Mouse (Mus musculus) stomach, postnatal 0 days (tissue): ENCODE results near the gene Tyw3. TPM values are rescaled to one million over a fixed set of nuclear protein-coding genes. Genes with fewer than 3 reads are reported as not detected.
A peak's percentile ranks its signal among the peaks of the same experiment; 100 is the strongest.

Experiments used
- ATAC-seq: fragments of 200-750 bp; cut with Nextera tagmentation; 2 replicates; pipeline ENCODE4 v1.8.0; 2017; ENCODE audit not compliant: low FRiP score, low TSS enrichment
- DNase-seq: peaks from one replicate; pipeline ENCODE4 v3.0.0-alpha.2; 2016; ENCODE audit warnings: low spot score
- H3K27ac ChIP-seq: fragments of 300-500 bp; sonication (generic); replicated peaks from 2 replicates; pipeline ENCODE4 v1.5.1; 2014; ENCODE audit warnings: mild to moderate bottlenecking, control low read depth
- H3K27me3 ChIP-seq: fragments of 300-500 bp; sonication (generic); 2 replicates; pipeline ENCODE4 v1.6.1; 2014; ENCODE audit warnings: low read length; ENCODE audit not compliant: control insufficient read depth, insufficient read depth
- H3K36me3 ChIP-seq: fragments of 300-500 bp; sonication (generic); 2 replicates; pipeline ENCODE4 v1.6.1; 2014; ENCODE audit warnings: low read length, mixed read lengths; ENCODE audit not compliant: control insufficient read depth, insufficient read depth
- H3K4me1 ChIP-seq: fragments of 300-500 bp; sonication (generic); replicated peaks from 2 replicates; pipeline ENCODE4 v1.6.1; 2014; ENCODE audit warnings: antibody characterized with exemption; ENCODE audit not compliant: control insufficient read depth, insufficient read depth
- H3K4me2 ChIP-seq: fragments of 300-500 bp; sonication (generic); replicated peaks from 2 replicates; pipeline ENCODE4 v1.6.1; 2014; ENCODE audit warnings: low read depth, mild to moderate bottlenecking, control low read depth, moderate library complexity
- H3K4me3 ChIP-seq: fragments of 300-500 bp; sonication (generic); 2 replicates; pipeline ENCODE4 v1.5.1; 2014; ENCODE audit warnings: low read depth, low read length, control low read depth
- H3K9ac ChIP-seq: fragments of 300-500 bp; sonication (generic); 2 replicates; pipeline ENCODE4 v1.6.1; 2014; ENCODE audit warnings: mild to moderate bottlenecking, low read length, control low read depth, mixed read lengths
- H3K9me3 ChIP-seq: fragments of 300-500 bp; sonication (generic); 2 replicates; pipeline ENCODE4 v1.6.1; 2016; ENCODE audit warnings: low read length; ENCODE audit not compliant: control insufficient read depth
- CTCF ChIP-seq: IDR thresholded peaks from 2 replicates; pipeline ENCODE4 v1.5.1; 2016; ENCODE audit warnings: antibody characterized with exemption, low read depth, mild to moderate bottlenecking, moderate library complexity
- EP300 ChIP-seq: optimal IDR thresholded peaks from 2 replicates; pipeline ENCODE3; 2016; ENCODE audit warnings: antibody characterized with exemption
- WGBS: fragments of 180-500 bp; shearing (Covaris S2); extraction: QIAGEN DNeasy Blood & Tissue Kit; methylation state at CpG from one replicate; pipeline ENCODE4 v1.1.7; 2014; 5-methylcytosine and 5-hydroxymethylcytosine counted together
- polyA plus RNA-seq: library from polyadenylated mRNA; unstranded; fragments of >200 nt; fragmentation: Nextera tagmentation; extraction: Ambion mirVana; gene quantifications from 2 replicates; pipeline ENCODE4 v1.2.1, GENCODE M21; 2015

Tyw3 gene
- polyA plus RNA-seq, 1 experiment from 2014 or later, result 5.5 TPM

DNA sequence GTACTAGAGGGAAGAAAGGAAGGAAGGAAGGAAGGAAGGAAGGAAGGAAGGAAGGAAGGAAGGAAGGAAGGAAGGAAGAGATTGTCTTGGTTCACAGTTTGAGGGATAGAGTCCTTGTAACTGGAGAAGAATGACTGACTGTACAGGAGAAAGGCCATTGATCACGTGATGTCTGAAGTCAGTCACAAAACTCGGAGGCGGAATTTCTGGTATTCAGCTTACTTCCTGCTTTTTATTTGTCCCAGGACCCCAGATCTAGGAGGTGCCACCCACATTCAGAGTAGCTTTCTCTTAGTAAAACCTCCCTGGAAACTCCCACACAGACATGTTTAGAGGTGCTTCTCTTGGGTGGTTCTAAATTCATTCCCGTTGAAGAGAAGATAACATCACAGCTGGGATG lies 50.7 kb downstream of the Tyw3 start:
- peaks cover 3% of the 10 kb centered on the region; the same call in 1 of the 2 replicates for H3K4me1 ChIP-seq
- no peak for TF ChIP-seq EP300
- TF ChIP-seq CTCF, result no peak
- 0 out of 2 replicates have a peak, but pooled peaks cover 3% of the 10 kb centered on the region for H3K27me3 ChIP-seq
- H3K4me3 ChIP-seq, result no peak overlapping the region
- no peak overlapping the region for H3K27ac ChIP-seq
- 52% methylated on average over 4 of the region's 4 CpGs for WGBS
- H3K9me3 ChIP-seq, result no peaks in the 10 kb centered on the region
- ATAC-seq, result no peak
- no peak overlapping the region for H3K9ac ChIP-seq
- no peaks in the 10 kb centered on the region for H3K36me3 ChIP-seq
- no peak for DNase-seq
- H3K4me2 ChIP-seq, result no peak overlapping the region

GRCm38 (mm10) chr3:154540086-154540911 lies 56.6 kb downstream of the Tyw3 start:
- ATAC-seq (no peak), DNase-seq (no peak)
- Histone ChIP-seq H3K27me3 (no peaks in the 10 kb centered on the region), H3K4me1 (no peaks in the 10 kb centered on the region), H3K9me3 (no peaks in the 10 kb centered on the region), H3K4me2 (no peak overlapping the region), H3K27ac (no peak overlapping the region), H3K36me3 (no peaks in the 10 kb centered on the region), H3K9ac (no peak overlapping the region), H3K4me3 (no peak overlapping the region)
- 31% methylated on average over 10 of the region's 10 CpGs for WGBS
- TF ChIP-seq EP300 (no peak), CTCF (no peak)

GRCm38 (mm10) chr3:154536134-154536533 lies 60.8 kb downstream of the Tyw3 start:
- 52% methylated on average over 5 of the region's 5 CpGs for WGBS
- no peak overlapping the region for H3K27ac ChIP-seq
- no peaks in the 10 kb centered on the region for H3K27me3 ChIP-seq
- H3K4me1 ChIP-seq, result no peaks in the 10 kb centered on the region
- H3K4me2 ChIP-seq, result no peak overlapping the region
- no peaks in the 10 kb centered on the region for H3K9me3 ChIP-seq
- no peaks in the 10 kb centered on the region for H3K36me3 ChIP-seq
- ATAC-seq (no peak), DNase-seq (no peak)
- no peak overlapping the region for H3K4me3 ChIP-seq
- TF ChIP-seq CTCF (no peak), EP300 (no peak)
- no peak overlapping the region for H3K9ac ChIP-seq

DNA sequence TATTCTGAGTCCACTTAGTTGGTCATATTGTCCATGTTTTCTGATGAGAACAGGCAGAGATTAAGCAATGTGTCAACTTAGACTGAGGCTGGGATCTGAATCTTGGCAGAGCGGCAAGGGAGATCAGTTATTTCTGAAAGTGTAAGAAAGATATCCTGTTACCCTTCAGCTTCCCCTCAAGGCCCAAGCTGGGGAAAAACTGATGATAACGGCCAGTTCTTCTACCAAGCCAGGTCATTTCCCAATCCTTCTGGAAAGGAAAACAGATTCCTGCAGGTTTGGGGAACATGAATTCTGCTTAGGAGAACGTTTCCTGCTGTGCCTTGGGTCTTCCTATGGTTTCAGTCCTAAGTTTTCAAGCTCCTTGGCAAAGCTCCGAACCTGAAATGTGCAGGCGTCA lies 63.7 kb downstream of the Tyw3 start:
- no peak for ATAC-seq
- Histone ChIP-seq H3K36me3 (no peaks in the 10 kb centered on the region), H3K4me3 (no peak overlapping the region), H3K9me3 (no peaks in the 10 kb centered on the region), H3K27me3 (no peaks in the 10 kb centered on the region), H3K9ac (no peak overlapping the region), H3K4me2 (no peak overlapping the region), H3K27ac (no peak overlapping the region), H3K4me1 (no peaks in the 10 kb centered on the region)
- 62% methylated on average over 5 of the region's 5 CpGs for WGBS
- no peak for DNase-seq
- no peak for TF ChIP-seq CTCF
- TF ChIP-seq EP300, result no peak

GRCm38 (mm10) chr3:154528973-154529372 lies 67.9 kb downstream of the Tyw3 start:
- Histone ChIP-seq H3K27me3 (no peaks in the 10 kb centered on the region), H3K9me3 (no peaks in the 10 kb centered on the region), H3K4me2 (no peak overlapping the region), H3K4me3 (no peak overlapping the region), H3K27ac (no peak overlapping the region), H3K36me3 (no peaks in the 10 kb centered on the region), H3K4me1 (no peaks in the 10 kb centered on the region), H3K9ac (no peak overlapping the region)
- WGBS, result 36% methylated on average over 5 of the region's 5 CpGs
- TF ChIP-seq CTCF, result no peak
- no peak for TF ChIP-seq EP300
- ATAC-seq (no peak), DNase-seq (no peak)

DNA sequence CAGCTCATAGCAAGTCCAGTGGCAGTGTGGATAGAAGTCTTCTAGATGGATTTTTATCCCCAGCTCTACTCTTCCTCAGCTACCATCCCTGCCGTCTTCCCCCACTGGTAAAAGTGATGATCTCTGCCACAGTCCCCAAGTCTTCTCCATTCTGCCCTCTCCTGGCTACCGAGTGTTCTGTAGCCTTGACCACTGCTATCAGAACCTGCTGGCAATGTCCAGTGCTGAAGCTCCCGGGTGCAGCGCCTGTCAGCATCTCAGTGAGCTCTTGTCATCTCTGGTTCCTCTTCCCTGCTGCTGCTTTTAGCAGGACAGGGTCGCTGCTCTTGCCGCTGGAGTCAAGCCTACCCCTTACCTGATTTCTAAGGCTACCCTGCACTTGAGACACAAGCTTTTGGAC lies 70.3 kb downstream of the Tyw3 start:
- Histone ChIP-seq H3K9ac (no peak overlapping the region), H3K27ac (no peak overlapping the region), H3K36me3 (no peaks in the 10 kb centered on the region), H3K4me2 (no peak overlapping the region), H3K9me3 (no peaks in the 10 kb centered on the region), H3K4me3 (no peak overlapping the region), H3K27me3 (no peaks in the 10 kb centered on the region), H3K4me1 (no peaks in the 10 kb centered on the region)
- ATAC-seq (no peak), DNase-seq (no peak)
- WGBS, result 29% methylated on average over 6 of the region's 6 CpGs
- TF ChIP-seq CTCF (peak; percentile 44), EP300 (no peak)

Other genes with a start within 250 kb of the Tyw3 start
- 7.9 and 8.2 TPM in 2 replicates for gene Cryz, start 393 bp downstream of the Tyw3 start, polyA plus RNA-seq
- gene Erich3, start 66.8 kb upstream of the Tyw3 start, polyA plus RNA-seq, result 0.05 and 0.06 TPM in 2 replicates